ENCODE assay signal across 27 mouse cellular contexts in the genomic region with DNA sequence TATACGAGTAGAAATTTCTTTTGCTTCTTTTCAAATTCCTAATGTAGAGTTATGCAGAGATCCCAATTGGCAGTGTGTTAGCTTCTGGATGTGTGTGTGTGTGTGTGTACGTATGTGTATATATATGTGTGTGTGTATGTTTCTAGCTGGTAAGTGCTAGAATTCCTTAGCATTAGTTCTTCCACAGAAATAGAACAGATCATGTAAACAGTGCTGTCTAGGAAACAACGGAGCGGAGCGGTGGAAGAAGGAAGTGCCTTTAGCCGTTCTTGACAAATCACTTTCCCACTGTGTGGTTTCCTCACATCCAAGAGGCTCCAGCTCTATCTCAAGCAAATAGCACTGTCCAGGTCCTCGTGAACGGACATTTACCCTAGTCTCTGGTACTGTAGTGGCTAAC. TPM values are rescaled to one million over a fixed set of nuclear protein-coding genes. Genes with fewer than 3 reads are reported as not detected.
DNase-seq lines count a peak whose midpoint lies in the region; ATAC-seq lines count a peak whose summit lies in the region.
"Had no signal": no experiment of that assay in that cellular context is flagged by ENCODE, and none has a peak within 500 bp of the region (broad histone marks: within the 10 kb centered on the region; RNA-seq: fewer than 3 reads in every experiment).

No protein-coding gene starts in this region.

- H3K4me2 ChIP-seq in lung, embryonic 16.5 days (ENCODE audit: low read depth, low read length): no peak overlapping the region
- no peak overlapping the region for H3K4me2 ChIP-seq in intestine, embryonic 15.5 days (replicated peaks)
- H3K4me2 ChIP-seq in intestine, embryonic 16.5 days (ENCODE audit: low read depth, low read length): no peak overlapping the region
- H3K4me2 ChIP-seq in stomach, embryonic 16.5 days (ENCODE audit: low read depth, low read length): no peak overlapping the region
- H3K4me2 ChIP-seq: embryonic facial prominence, embryonic 12.5 days; embryonic facial prominence, embryonic 15.5 days; heart, embryonic 12.5 days; heart, embryonic 15.5 days; hindbrain, embryonic 14.5 days had no signal

- peak; percentile 71 for ATAC-seq in lung, embryonic 16.5 days (ENCODE audit: low read depth)
- ATAC-seq in intestine, embryonic 15.5 days: 0 out of 2 replicates have a peak, but pooled peaks have one; percentile 23
- ATAC-seq in intestine, embryonic 16.5 days: peak; percentile 50; the same call in 1 of the 2 replicates
- peak; percentile 66; the same call in 1 of the 2 replicates for ATAC-seq in stomach, embryonic 16.5 days (ENCODE audit: insufficient read depth, low FRiP score)
- ATAC-seq: CD4-positive, CD25-positive, alpha-beta regulatory T cell, adult 4 months; forebrain, embryonic 14.5 days; forebrain, postnatal 0 days had no signal

- no peak overlapping the region for H3K9ac ChIP-seq in lung, embryonic 16.5 days (ENCODE audit: low read length)
- no peak overlapping the region for H3K9ac ChIP-seq in intestine, embryonic 15.5 days
- H3K9ac ChIP-seq in intestine, embryonic 16.5 days (ENCODE audit: low read depth, low read length): no peak overlapping the region
- no peak overlapping the region for H3K9ac ChIP-seq in stomach, embryonic 16.5 days (ENCODE audit: low read length)
- H3K9ac ChIP-seq: embryonic facial prominence, embryonic 12.5 days; embryonic facial prominence, embryonic 15.5 days; forebrain, postnatal 0 days; heart, embryonic 12.5 days; heart, embryonic 15.5 days; hindbrain, embryonic 14.5 days had no signal

- no peaks in the 10 kb centered on the region for H3K9me3 ChIP-seq in lung, embryonic 16.5 days (ENCODE audit: control insufficient read depth, low read length)
- H3K9me3 ChIP-seq in intestine, embryonic 15.5 days: no peaks in the 10 kb centered on the region
- H3K9me3 ChIP-seq in intestine, embryonic 16.5 days (ENCODE audit: control insufficient read depth, low read length): no peaks in the 10 kb centered on the region
- no peaks in the 10 kb centered on the region for H3K9me3 ChIP-seq in stomach, embryonic 16.5 days (replicated peaks; ENCODE audit: control insufficient read depth, low read length)
- H3K9me3 ChIP-seq: embryonic facial prominence, embryonic 12.5 days; embryonic facial prominence, embryonic 15.5 days; heart, embryonic 12.5 days; heart, embryonic 15.5 days had no signal

- H3K4me3 ChIP-seq in lung, embryonic 16.5 days (ENCODE audit: low read length): no peak overlapping the region
- H3K4me3 ChIP-seq in intestine, embryonic 15.5 days (replicated peaks): no peak overlapping the region
- H3K4me3 ChIP-seq in intestine, embryonic 16.5 days (ENCODE audit: low read length): no peak overlapping the region
- no peak overlapping the region for H3K4me3 ChIP-seq in stomach, embryonic 16.5 days (replicated peaks; ENCODE audit: low read length)
- H3K4me3 ChIP-seq: embryonic facial prominence, embryonic 12.5 days; embryonic facial prominence, embryonic 15.5 days; heart, embryonic 12.5 days; heart, embryonic 15.5 days had no signal

- H3K27me3 ChIP-seq in lung, embryonic 16.5 days (ENCODE audit: control insufficient read depth, insufficient read depth, low read depth, low read length): no peaks in the 10 kb centered on the region
- H3K27me3 ChIP-seq in intestine, embryonic 15.5 days (replicated peaks): no peaks in the 10 kb centered on the region
- H3K27me3 ChIP-seq in intestine, embryonic 16.5 days (replicated peaks; ENCODE audit: control insufficient read depth, insufficient read depth, low read length): no peaks in the 10 kb centered on the region
- no peaks in the 10 kb centered on the region for H3K27me3 ChIP-seq in stomach, embryonic 16.5 days (ENCODE audit: control insufficient read depth, insufficient read depth, low read length)
- H3K27me3 ChIP-seq: embryonic facial prominence, embryonic 12.5 days; embryonic facial prominence, embryonic 15.5 days; heart, embryonic 12.5 days; heart, embryonic 15.5 days had no signal

- WGBS in lung, embryonic 16.5 days: 50% methylated on average over 8 of the region's 8 CpGs
- WGBS in intestine, embryonic 15.5 days: 57% methylated on average over 8 of the region's 8 CpGs
- 58% methylated on average over 8 of the region's 8 CpGs for WGBS in intestine, embryonic 16.5 days
- WGBS in stomach, embryonic 16.5 days: 62% methylated on average over 8 of the region's 8 CpGs

- no peaks in the 10 kb centered on the region; the same call in 1 of the 2 replicates for H3K4me1 ChIP-seq in lung, embryonic 16.5 days (replicated peaks; ENCODE audit: control insufficient read depth, insufficient read depth, low read length)
- H3K4me1 ChIP-seq in intestine, embryonic 15.5 days (replicated peaks): no peaks in the 10 kb centered on the region
- no peaks in the 10 kb centered on the region for H3K4me1 ChIP-seq in intestine, embryonic 16.5 days (ENCODE audit: control insufficient read depth, insufficient read depth, low read length)
- no peaks in the 10 kb centered on the region; the same call in 1 of the 2 replicates for H3K4me1 ChIP-seq in stomach, embryonic 16.5 days (ENCODE audit: control insufficient read depth, insufficient read depth, low read length)
- H3K4me1 ChIP-seq: embryonic facial prominence, embryonic 12.5 days; embryonic facial prominence, embryonic 15.5 days; heart, embryonic 12.5 days had no signal

- peaks cover 27% of the 10 kb centered on the region for H3K36me3 ChIP-seq in lung, embryonic 16.5 days (ENCODE audit: control insufficient read depth, insufficient read depth, low read length)
- peaks cover 8% of the 10 kb centered on the region; the same call in 1 of the 2 replicates for H3K36me3 ChIP-seq in intestine, embryonic 15.5 days
- peaks cover 4% of the 10 kb centered on the region; the same call in 1 of the 2 replicates for H3K36me3 ChIP-seq in intestine, embryonic 16.5 days (ENCODE audit: control insufficient read depth, insufficient read depth, low read length)
- peaks cover 33% of the 10 kb centered on the region for H3K36me3 ChIP-seq in stomach, embryonic 16.5 days (ENCODE audit: control insufficient read depth, insufficient read depth, low read length)

- 0 out of 2 replicates have a peak overlapping the region, but pooled peaks have one; percentile 47 for H3K27ac ChIP-seq in lung, embryonic 16.5 days (ENCODE audit: low read length)
- no peak overlapping the region for H3K27ac ChIP-seq in intestine, embryonic 15.5 days
- no peak overlapping the region for H3K27ac ChIP-seq in intestine, embryonic 16.5 days (ENCODE audit: low read length)
- H3K27ac ChIP-seq in stomach, embryonic 16.5 days (ENCODE audit: low read length): no peak overlapping the region
- H3K27ac ChIP-seq: embryonic facial prominence, embryonic 12.5 days; embryonic facial prominence, embryonic 15.5 days; heart, embryonic 15.5 days; hindbrain, embryonic 14.5 days had no signal

- no peak for DNase-seq in lung, postnatal 14 days
- DNase-seq in layer of hippocampus, adult 18-20 months (ENCODE audit: low spot score in 2 of 2): no peak
- no peak for DNase-seq in layer of hippocampus, adult 8-10 months (ENCODE audit: low spot score in 2 of 2)
- DNase-seq: adrenal gland, adult 2 months; adrenal gland, postnatal 14 days; cerebellum, adult 11 months; cerebellum, adult 2 months; cerebellum, adult 9-11 months; cerebellum, postnatal 25 days; forebrain, postnatal 0 days; gastrocnemius, postnatal 25 days; heart, adult 18-20 months; heart, postnatal 10 days; heart, postnatal 4 days had no signal

RNA-seq across cellular contexts. Expression of a gene that starts 53.0 kb away (rescaled TPM):
- 403 and 418 TPM in 2 replicates for polyA plus RNA-seq in lung, embryonic 16.5 days (2015; fragmentation: Nextera tagmentation; extraction: Ambion mirVana)
- polyA plus RNA-seq in intestine, embryonic 15.5 days (2015; fragmentation: Nextera tagmentation; extraction: Ambion mirVana): 33.5 and 40.1 TPM in 2 replicates
- polyA plus RNA-seq in intestine, embryonic 16.5 days (2015; fragmentation: Nextera tagmentation; extraction: Ambion mirVana): 38.2 and 41.1 TPM in 2 replicates
- polyA plus RNA-seq in stomach, embryonic 16.5 days (2015; fragmentation: Nextera tagmentation; extraction: Ambion mirVana): 71.6 and 489 TPM in 2 replicates
- not detected for total RNA-seq in layer of hippocampus, adult 18-20 months (2021)
- 1 to 10 TPM in 1 of 4 experiments, not detected in 3; 1.6 TPM for total RNA-seq in layer of hippocampus, adult 8-10 months (2022)
- total RNA-seq: adrenal gland, adult 2 months; common myeloid progenitor, adult 5-6 weeks; MEL had no signal
- polyA plus RNA-seq: CD4-positive, CD25-positive, alpha-beta regulatory T cell, adult 4 months; cerebellum, adult 2 months had no signal
